Mouse (Mus musculus) retina, embryonic 14.5 days (tissue): Measurements from ENCODE around the gene Mob3b.

ENCODE experiments used
- DNase-seq: peaks from one replicate; pipeline ENCODE4 v3.0.0-alpha.2; 2015; ENCODE audit warnings: low spot score

Gene Mob3b

GRCm38 (mm10) chr4:34899322-34899721 is 258.0 kb downstream of the Mob3b start:
- no peak for DNase-seq
